Mouse (Mus musculus) kidney, embryonic 15.5 days (tissue): Measurements from ENCODE around the gene Umad1. TPM values are rescaled to one million over a fixed set of nuclear protein-coding genes. Genes with fewer than 3 reads are reported as not detected.
A peak's percentile ranks its signal among the peaks of the same experiment; 100 is the strongest.

ENCODE experiments used
- ATAC-seq: fragments of 200-750 bp; cut with Nextera tagmentation; replicated peaks from 2 replicates; pipeline ENCODE4 v1.8.0; 2017; ENCODE audit warnings: moderate TSS enrichment; ENCODE audit not compliant: low FRiP score
- H3K27ac ChIP-seq: fragments of 300-500 bp; sonication (generic); 2 replicates; pipeline ENCODE4 v1.5.1; 2015; ENCODE audit warnings: mild to moderate bottlenecking, inconsistent platforms
- H3K27me3 ChIP-seq: fragments of 300-500 bp; sonication (generic); 2 replicates; pipeline ENCODE4 v1.6.1; 2015; ENCODE audit warnings: inconsistent platforms
- H3K36me3 ChIP-seq: fragments of 300-500 bp; sonication (generic); 2 replicates; pipeline ENCODE4 v1.6.1; 2015; ENCODE audit warnings: inconsistent platforms
- H3K4me1 ChIP-seq: fragments of 300-500 bp; sonication (generic); 2 replicates; pipeline ENCODE4 v1.6.1; 2015; ENCODE audit warnings: inconsistent platforms
- H3K4me2 ChIP-seq: fragments of 300-500 bp; sonication (generic); 2 replicates; pipeline ENCODE4 v1.6.1; 2015; ENCODE audit warnings: moderate library complexity, mild to moderate bottlenecking, inconsistent platforms
- H3K4me3 ChIP-seq: fragments of 300-500 bp; sonication (generic); replicated peaks from 2 replicates; pipeline ENCODE4 v1.5.1; 2015; ENCODE audit warnings: mild to moderate bottlenecking, inconsistent platforms
- H3K9ac ChIP-seq: fragments of 300-500 bp; sonication (generic); 2 replicates; pipeline ENCODE4 v1.6.1; 2015; ENCODE audit warnings: mild to moderate bottlenecking, inconsistent platforms
- H3K9me3 ChIP-seq: fragments of 300-500 bp; sonication (generic); replicated peaks from 2 replicates; pipeline ENCODE4 v1.6.1; 2016; ENCODE audit warnings: inconsistent platforms
- WGBS: fragments of 180-500 bp; shearing (Covaris S2); methylation state at CpG from one replicate; pipeline ENCODE4 v1.1.7; 2015; ENCODE audit warnings: mixed read lengths; 5-methylcytosine and 5-hydroxymethylcytosine counted together
- polyA plus RNA-seq: library from polyadenylated mRNA; unstranded; fragments of >200 nt; fragmentation: Nextera tagmentation; extraction: Ambion mirVana; gene quantifications from 2 replicates; pipeline ENCODE4 v1.2.1, GENCODE M21; 2015

Gene Umad1
- polyA plus RNA-seq, 1 experiment from 2014 or later, result 24.4 TPM

DNA sequence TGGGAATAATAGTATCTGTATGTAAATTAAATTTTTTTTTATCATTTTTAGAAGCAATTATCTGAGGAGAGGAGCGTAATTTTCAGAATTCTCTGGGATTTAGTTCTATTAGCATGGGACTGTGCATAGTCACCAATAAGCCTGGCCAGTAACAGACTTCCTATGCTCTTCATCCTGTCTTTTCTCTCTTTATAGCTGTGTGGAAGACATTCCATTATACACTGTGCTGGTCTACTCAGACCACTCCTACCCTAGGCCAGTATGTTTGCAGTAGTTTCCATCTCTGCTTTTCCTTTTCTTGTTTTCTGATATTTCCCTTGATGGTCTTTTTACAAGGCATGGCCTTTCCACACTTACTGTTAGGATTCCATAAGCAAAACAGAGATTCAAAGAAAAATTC, 74.3 kb downstream of the Umad1 start:
- 97% methylated on average over 1 of the region's 1 CpGs for WGBS
- no peak overlapping the region for H3K27ac ChIP-seq
- H3K4me1 ChIP-seq, result no peaks in the 10 kb centered on the region
- H3K36me3 ChIP-seq, result no peaks in the 10 kb centered on the region
- H3K9ac ChIP-seq, result no peak overlapping the region
- no peak overlapping the region for H3K4me3 ChIP-seq
- no peaks in the 10 kb centered on the region for H3K27me3 ChIP-seq
- H3K4me2 ChIP-seq, result no peak overlapping the region
- no peaks in the 10 kb centered on the region for H3K9me3 ChIP-seq
- no peak for ATAC-seq

DNA sequence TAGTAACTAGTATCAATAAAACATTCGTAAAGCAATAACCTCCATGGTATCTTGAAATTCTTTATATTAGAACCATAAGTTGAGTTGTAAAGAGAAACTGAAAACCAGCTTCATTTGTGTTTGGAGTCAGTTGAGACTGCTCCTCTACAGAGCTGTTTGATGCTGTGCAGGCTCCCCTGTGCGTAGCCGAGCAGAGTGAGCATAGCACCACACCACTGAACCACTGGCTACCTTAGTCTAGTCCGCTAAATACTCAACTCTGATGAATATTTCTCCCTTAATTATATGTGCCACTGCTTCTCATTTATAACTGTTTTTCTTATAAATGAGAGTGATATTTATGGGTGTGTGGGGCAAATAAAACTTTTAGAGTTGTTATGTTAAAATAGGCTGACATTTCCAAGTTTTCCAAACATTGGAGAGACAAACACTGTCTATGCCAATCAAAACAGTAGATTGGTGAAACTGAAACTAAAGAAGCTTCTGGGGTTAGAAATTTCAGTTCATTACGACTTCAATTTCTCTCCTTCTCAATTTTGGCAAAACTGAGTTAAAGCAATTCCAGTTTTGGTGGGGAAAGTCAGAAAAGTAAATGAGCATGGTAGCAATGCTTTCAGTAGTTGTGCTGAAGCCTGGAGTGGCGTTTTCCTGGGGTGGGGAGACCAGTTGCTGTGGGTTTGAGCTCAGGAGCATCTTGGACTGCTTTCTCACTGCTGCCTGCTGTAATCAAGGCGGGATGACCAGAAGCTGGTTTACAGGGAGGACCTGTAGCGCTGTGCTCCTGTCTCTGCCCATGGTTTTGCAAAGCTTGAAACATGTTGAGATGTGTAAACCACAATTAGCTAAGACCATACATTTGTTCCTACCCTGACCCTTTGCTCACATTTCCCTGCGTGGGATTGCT, 77.7 kb downstream of the Umad1 start:
- Histone ChIP-seq H3K27me3 (no peaks in the 10 kb centered on the region), H3K27ac (no peak overlapping the region), H3K4me1 (no peaks in the 10 kb centered on the region), H3K4me3 (no peak overlapping the region), H3K9ac (no peak overlapping the region), H3K36me3 (no peaks in the 10 kb centered on the region), H3K4me2 (peak overlapping the region; percentile 14; the same call in 1 of the 2 replicates), H3K9me3 (no peaks in the 10 kb centered on the region)
- ATAC-seq, result no peak
- 75% methylated on average over 9 of the region's 9 CpGs for WGBS

DNA sequence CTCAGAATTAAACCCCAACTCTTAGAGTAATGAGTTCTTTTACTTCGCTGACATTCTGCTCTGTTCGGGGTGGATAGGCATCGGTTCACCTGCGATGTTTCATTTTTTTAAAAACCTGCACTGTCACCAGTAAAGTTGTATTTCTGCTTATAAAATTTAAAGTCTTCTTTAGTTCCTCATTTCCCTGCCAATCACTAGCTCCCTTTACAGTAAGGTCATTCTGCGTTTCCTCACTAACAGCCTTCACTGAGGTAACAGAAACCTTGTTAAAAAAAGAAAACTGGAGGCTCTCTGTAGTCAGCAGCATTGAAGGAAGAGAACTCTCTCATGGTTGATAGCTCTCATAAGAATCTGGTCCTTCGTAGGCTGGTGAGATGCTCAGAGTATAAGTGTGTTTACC, 80.4 kb downstream of the Umad1 start:
- 88% methylated on average over 6 of the region's 6 CpGs for WGBS
- H3K4me1 ChIP-seq, result no peaks in the 10 kb centered on the region
- no peaks in the 10 kb centered on the region for H3K9me3 ChIP-seq
- H3K27me3 ChIP-seq, result no peaks in the 10 kb centered on the region
- ATAC-seq, result no peak
- H3K4me2 ChIP-seq, result no peak overlapping the region
- no peaks in the 10 kb centered on the region for H3K36me3 ChIP-seq
- no peak overlapping the region for H3K9ac ChIP-seq
- no peak overlapping the region for H3K27ac ChIP-seq
- H3K4me3 ChIP-seq, result no peak overlapping the region

DNA sequence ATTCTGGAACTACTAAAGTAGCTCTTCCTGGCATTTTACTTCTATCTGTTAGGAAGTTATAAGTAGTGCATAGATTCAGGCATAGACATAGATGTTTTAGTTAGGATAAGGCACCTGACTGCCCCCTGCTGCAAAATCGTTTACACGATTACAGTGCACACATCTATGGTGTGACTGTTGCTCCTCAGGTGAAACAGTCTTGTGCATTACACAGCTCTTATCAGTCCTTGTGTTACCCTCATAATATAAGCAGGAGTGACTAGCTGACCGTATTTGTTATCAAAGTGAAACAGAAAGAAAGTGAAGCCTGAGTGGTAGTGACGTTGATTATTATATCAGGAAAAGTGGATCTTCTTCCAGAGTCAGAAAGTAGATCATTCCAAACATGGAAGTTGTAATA, 84.2 kb downstream of the Umad1 start:
- WGBS, result 94% methylated on average over 4 of the region's 4 CpGs

DNA sequence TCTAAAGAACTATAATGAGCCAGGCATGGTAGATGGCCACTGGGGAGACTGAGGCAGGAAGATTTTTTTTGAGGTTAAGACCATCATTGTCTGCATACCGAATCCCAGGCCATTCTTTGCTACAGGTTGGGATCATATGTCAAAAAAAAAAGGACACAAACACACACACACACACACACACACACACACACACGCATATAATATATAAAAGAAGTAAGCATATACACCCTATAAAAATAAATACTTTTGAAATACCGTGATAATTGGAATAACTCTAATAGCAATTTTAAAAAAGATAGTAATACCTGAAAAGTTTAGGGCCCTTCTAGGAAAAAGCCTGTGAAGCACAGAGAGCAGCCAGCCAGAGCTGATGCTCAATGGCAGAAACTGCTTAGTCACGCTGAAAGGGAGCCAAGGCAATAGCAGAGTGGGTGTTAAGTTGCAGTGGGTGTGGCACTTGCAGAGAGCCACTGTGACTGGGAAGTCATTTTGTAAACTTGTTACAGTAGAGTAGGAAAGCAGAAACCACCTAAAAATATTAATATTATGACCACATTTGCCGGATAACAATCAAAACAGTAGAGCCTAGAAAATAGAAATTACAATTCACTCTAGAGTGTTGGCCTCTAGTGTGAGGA, 86.2 kb downstream of the Umad1 start:
- no peaks in the 10 kb centered on the region for H3K4me1 ChIP-seq
- no peak overlapping the region for H3K9ac ChIP-seq
- no peaks in the 10 kb centered on the region for H3K36me3 ChIP-seq
- WGBS, result 74% methylated on average over 5 of the region's 5 CpGs
- H3K27ac ChIP-seq, result no peak overlapping the region
- H3K9me3 ChIP-seq, result no peaks in the 10 kb centered on the region
- ATAC-seq, result peak; percentile 82; the same call in 1 of the 2 replicates
- no peaks in the 10 kb centered on the region for H3K27me3 ChIP-seq
- no peak overlapping the region for H3K4me2 ChIP-seq
- no peak overlapping the region for H3K4me3 ChIP-seq

More for the DNA sequence above, 84.2 kb downstream of the Umad1 start:
- no peaks in the 10 kb centered on the region for H3K27me3 ChIP-seq
- no peak overlapping the region for H3K9ac ChIP-seq
- H3K4me3 ChIP-seq, result no peak overlapping the region
- no peaks in the 10 kb centered on the region for H3K36me3 ChIP-seq
- H3K9me3 ChIP-seq, result no peaks in the 10 kb centered on the region
- H3K4me1 ChIP-seq, result no peaks in the 10 kb centered on the region
- no peak overlapping the region for H3K4me2 ChIP-seq
- H3K27ac ChIP-seq, result no peak overlapping the region
- no peak for ATAC-seq

DNA sequence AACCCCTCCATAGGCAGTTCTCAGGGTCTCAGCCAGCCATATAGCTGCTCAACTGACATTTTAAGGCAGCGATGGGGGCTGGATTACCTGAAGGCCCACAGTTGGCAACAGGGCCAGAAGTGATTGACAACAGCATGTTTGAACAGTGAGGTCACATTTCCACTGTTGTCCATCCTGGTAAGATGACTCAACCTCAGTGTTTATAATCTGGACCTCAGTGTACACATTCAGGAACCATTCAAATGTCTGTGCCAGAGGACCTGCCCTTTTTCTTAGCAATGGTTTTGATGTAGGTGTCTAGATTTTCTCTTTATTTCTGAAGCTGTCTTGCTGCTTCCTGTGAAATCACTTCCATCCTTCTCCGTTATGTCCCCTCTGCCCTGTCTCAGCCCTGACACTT, 88.1 kb downstream of the Umad1 start:
- WGBS, result 80% methylated on average over 2 of the region's 2 CpGs
- H3K4me1 ChIP-seq, result no peaks in the 10 kb centered on the region
- no peak overlapping the region for H3K4me2 ChIP-seq
- no peak overlapping the region for H3K27ac ChIP-seq
- no peaks in the 10 kb centered on the region for H3K36me3 ChIP-seq
- no peak overlapping the region for H3K9ac ChIP-seq
- H3K4me3 ChIP-seq, result no peak overlapping the region
- no peaks in the 10 kb centered on the region for H3K9me3 ChIP-seq
- ATAC-seq, result no peak
- no peaks in the 10 kb centered on the region for H3K27me3 ChIP-seq

DNA sequence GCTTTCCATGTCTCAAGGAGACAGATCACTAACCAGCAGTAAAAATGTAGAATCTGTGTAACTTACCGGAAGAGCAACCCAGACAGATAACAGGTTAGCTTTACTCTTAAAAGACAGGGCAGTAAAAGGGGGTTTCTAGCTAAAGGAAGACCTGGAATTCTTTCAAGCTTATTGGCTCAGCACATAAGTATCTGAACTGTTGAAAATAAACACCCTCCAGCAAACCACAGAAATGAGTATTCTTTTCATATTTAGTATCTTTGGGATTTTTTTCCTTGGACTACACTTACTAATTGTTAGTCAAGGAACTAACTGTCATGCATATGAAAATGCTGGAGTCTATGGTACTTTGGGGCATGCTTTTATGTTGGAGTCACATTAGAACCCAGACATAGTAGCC, 89.3 kb downstream of the Umad1 start:
- Histone ChIP-seq H3K27ac (no peak overlapping the region), H3K27me3 (no peaks in the 10 kb centered on the region), H3K4me2 (no peak overlapping the region), H3K4me1 (peaks cover 2% of the 10 kb centered on the region), H3K36me3 (no peaks in the 10 kb centered on the region), H3K4me3 (no peak overlapping the region), H3K9ac (no peak overlapping the region), H3K9me3 (no peaks in the 10 kb centered on the region)
- WGBS, result 89% methylated on average over 1 of the region's 1 CpGs
- no peak for ATAC-seq

DNA sequence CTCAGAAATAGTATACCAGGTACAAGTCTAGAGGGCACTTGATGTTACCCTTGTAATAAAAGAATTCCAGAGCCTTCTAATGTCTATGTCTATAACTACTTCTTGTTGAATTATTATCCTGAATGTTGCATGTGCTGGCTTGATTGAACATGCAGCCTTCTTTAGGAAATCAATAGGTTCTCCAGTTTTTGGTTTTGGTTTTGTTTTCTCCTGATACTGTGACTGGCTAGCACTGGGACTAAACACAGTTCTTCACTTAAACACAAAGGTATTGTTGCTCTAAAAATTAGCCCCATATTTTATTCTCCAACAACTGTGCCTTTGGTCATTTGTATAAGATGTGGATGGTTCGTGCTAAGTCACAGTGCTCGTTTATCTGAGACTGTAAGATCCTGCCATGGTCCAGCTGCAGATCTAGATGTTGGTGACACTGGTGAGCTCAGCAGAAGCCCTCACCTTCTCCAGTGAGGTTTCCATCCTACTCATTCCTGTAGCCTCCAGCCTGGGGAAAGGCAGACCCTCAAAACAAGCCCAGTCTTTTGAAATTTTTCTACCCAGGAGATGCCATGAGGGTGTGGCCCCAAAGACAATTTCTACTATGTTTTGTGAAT, 90.1 kb downstream of the Umad1 start:
- Histone ChIP-seq H3K27ac (no peak overlapping the region), H3K36me3 (no peaks in the 10 kb centered on the region), H3K27me3 (no peaks in the 10 kb centered on the region), H3K4me1 (peaks cover 6% of the 10 kb centered on the region), H3K9ac (no peak overlapping the region), H3K4me2 (no peak overlapping the region), H3K4me3 (no peak overlapping the region), H3K9me3 (no peaks in the 10 kb centered on the region)
- WGBS, result 84% methylated on average over 2 of the region's 2 CpGs
- no peak for ATAC-seq

DNA sequence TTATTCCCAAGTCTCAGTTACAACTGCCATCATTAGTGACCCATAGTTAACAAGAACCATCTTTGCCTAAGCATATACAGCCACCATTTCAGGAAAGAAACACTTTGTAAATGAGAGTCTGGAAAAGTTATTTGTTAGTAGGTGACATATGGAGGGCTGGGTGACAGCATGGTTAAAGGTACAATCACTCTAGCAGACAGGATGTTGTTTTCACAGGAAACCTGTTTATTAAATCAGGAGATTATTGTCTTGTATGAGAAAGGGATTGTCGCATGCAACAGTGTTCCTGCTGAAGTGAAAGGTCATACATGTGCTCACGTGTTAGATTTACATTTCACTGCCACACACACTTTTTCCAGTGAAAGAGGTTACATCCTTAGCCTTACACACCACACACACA, 92.4 kb downstream of the Umad1 start:
- 72% methylated on average over 2 of the region's 2 CpGs for WGBS
- H3K27me3 ChIP-seq, result no peaks in the 10 kb centered on the region
- H3K9ac ChIP-seq, result no peak overlapping the region
- no peaks in the 10 kb centered on the region for H3K9me3 ChIP-seq
- H3K4me3 ChIP-seq, result no peak overlapping the region
- H3K4me1 ChIP-seq, result peaks cover 6% of the 10 kb centered on the region
- H3K36me3 ChIP-seq, result no peaks in the 10 kb centered on the region
- H3K27ac ChIP-seq, result no peak overlapping the region
- ATAC-seq, result no peak
- no peak overlapping the region for H3K4me2 ChIP-seq

DNA sequence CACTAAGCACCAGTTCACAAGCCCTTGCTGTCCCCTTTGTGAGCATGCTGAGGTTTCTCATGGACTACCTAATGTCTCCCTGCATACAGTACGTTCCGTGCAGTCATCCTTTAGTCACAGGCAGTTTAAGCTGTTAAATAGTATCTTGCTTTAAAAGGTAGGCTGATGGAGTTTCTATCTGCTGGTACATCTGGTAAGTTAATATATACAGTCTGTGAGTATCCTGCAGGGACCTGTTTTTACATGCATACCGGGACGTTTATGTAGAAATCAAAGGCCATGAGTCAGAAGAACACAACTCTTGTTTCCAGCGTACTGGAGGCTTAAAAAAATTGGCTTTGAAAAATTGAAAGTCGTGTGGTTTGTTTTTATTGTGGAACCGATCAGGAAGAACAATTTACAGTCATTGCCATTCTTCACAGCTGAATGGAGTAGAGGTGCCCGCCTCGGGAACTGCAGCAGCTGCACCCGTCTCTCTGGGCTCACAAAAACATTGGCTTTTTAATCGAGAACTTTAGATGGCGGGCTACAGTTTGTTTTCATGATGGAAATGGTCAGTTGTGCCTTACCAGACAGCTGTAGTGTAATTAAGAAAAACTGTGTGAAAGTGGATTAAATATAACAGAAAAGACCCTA, 93.6 kb downstream of the Umad1 start:
- Histone ChIP-seq H3K36me3 (no peaks in the 10 kb centered on the region), H3K27me3 (no peaks in the 10 kb centered on the region), H3K4me3 (0 out of 2 replicates have a peak overlapping the region, but pooled peaks have one; percentile 1), H3K4me1 (peaks cover 6% of the 10 kb centered on the region), H3K27ac (peak overlapping the region; percentile 46), H3K9me3 (no peaks in the 10 kb centered on the region), H3K4me2 (peak overlapping the region; percentile 29), H3K9ac (no peak overlapping the region)
- peak; percentile 82 for ATAC-seq
- WGBS, result 20% methylated on average over 12 of the region's 12 CpGs

DNA sequence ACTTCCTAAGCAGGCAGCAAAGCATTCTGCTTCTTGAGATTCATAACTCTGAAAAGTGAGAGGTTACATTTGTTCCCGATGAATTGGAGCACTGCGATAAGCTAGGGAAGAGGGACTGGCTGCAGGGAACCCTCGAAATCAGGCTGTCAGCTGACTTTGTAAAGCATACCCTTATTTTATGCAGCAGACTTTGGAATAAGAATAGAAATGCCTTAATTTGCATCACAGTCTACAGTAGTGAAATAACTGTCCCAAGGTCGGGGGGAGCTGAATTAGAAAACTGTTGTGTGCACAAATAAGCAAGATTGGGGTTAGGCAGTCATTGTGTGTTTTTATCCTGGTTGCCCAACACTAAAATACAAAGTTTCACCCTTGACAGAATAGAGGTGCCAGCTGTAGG, 94.4 kb downstream of the Umad1 start:
- Histone ChIP-seq H3K36me3 (no peaks in the 10 kb centered on the region), H3K27ac (no peak overlapping the region), H3K27me3 (no peaks in the 10 kb centered on the region), H3K9ac (no peak overlapping the region), H3K4me1 (peaks cover 6% of the 10 kb centered on the region), H3K4me2 (no peak overlapping the region), H3K9me3 (no peaks in the 10 kb centered on the region), H3K4me3 (no peak overlapping the region)
- 65% methylated on average over 4 of the region's 4 CpGs for WGBS
- no peak for ATAC-seq

DNA sequence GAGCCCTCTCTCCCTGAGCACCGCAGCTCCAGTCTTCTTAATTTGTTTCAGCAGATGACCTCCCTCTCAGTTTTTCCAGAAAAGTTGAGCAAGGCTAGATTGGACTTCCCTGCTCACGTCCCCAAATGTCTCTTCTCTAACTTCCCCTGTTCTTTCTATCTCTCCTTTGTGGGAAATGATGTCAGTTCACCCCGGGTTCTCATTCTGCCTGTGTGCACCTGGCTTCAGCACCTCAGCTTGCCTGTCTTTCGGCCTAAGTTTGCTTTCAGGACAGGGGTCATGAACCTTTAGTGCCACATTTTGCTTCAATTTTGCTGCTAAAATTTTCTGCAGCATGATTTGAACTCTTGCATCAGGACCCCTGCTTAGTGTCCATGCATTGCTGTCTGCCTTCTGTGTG, 95.8 kb downstream of the Umad1 start:
- ATAC-seq, result no peak
- WGBS, result 87% methylated on average over 4 of the region's 4 CpGs
- Histone ChIP-seq H3K4me2 (no peak overlapping the region), H3K4me3 (no peak overlapping the region), H3K27me3 (no peaks in the 10 kb centered on the region), H3K36me3 (no peaks in the 10 kb centered on the region), H3K9me3 (no peaks in the 10 kb centered on the region), H3K27ac (no peak overlapping the region), H3K4me1 (peaks cover 6% of the 10 kb centered on the region), H3K9ac (no peak overlapping the region)
